Mouse (Mus musculus): ENCODE results near the gene Rilpl1. TPM values are rescaled to one million over a fixed set of nuclear protein-coding genes. Genes with fewer than 3 reads are reported as not detected.
"Not testable (repeated sequence)": the region's sequence is repeated elsewhere in the genome, so short reads cannot be mapped to it uniquely, and the experiment has no call there.

Gene Rilpl1
- polyA plus RNA-seq, 1 experiment from 2014 or later, result 8.6 TPM

- Histone ChIP-seq H3K4me1 (ENCODE audit: control insufficient read depth, insufficient read depth, low read length) (no peaks in the 10 kb centered on the region), H3K4me2 (ENCODE audit: low read depth, low read length) (no peak overlapping the region), H3K9me3 (ENCODE audit: control insufficient read depth, low read length) (no peaks in the 10 kb centered on the region), H3K27ac (ENCODE audit: low read length) (no peak overlapping the region), H3K36me3 (ENCODE audit: control insufficient read depth, insufficient read depth, low read length) (0 out of 2 replicates have a peak, but pooled peaks cover 14% of the 10 kb centered on the region), H3K4me3 (ENCODE audit: low read length) (no peak overlapping the region), H3K27me3 (replicated peaks; ENCODE audit: control insufficient read depth, insufficient read depth, low read length) (no peaks in the 10 kb centered on the region), H3K9ac (ENCODE audit: low read depth, low read length) (no peak overlapping the region)
- no peak for ATAC-seq
- 90% methylated on average over 6 of the region's 6 CpGs for WGBS
Measured at GRCm38 (mm10) chr5:124469486-124469885, 61.7 kb downstream of the Rilpl1 start.

GRCm38 (mm10) chr5:124468365-124468764, 62.8 kb downstream of the Rilpl1 start:
- Histone ChIP-seq H3K4me2 (ENCODE audit: low read depth, low read length) (no peak overlapping the region), H3K9me3 (ENCODE audit: control insufficient read depth, low read length) (no peaks in the 10 kb centered on the region), H3K4me3 (ENCODE audit: low read length) (no peak overlapping the region), H3K27me3 (replicated peaks; ENCODE audit: control insufficient read depth, insufficient read depth, low read length) (no peaks in the 10 kb centered on the region), H3K9ac (ENCODE audit: low read depth, low read length) (no peak overlapping the region), H3K27ac (ENCODE audit: low read length) (no peak overlapping the region), H3K36me3 (ENCODE audit: control insufficient read depth, insufficient read depth, low read length) (0 out of 2 replicates have a peak, but pooled peaks cover 11% of the 10 kb centered on the region), H3K4me1 (ENCODE audit: control insufficient read depth, insufficient read depth, low read length) (no peaks in the 10 kb centered on the region)
- ATAC-seq, result no peak
- WGBS, result 90% methylated on average over 7 of the region's 7 CpGs

- Histone ChIP-seq H3K9me3 (ENCODE audit: control insufficient read depth, low read length) (no peaks in the 10 kb centered on the region), H3K4me2 (ENCODE audit: low read depth, low read length) (no peak overlapping the region), H3K27ac (ENCODE audit: low read length) (no peak overlapping the region), H3K27me3 (replicated peaks; ENCODE audit: control insufficient read depth, insufficient read depth, low read length) (no peaks in the 10 kb centered on the region), H3K36me3 (ENCODE audit: control insufficient read depth, insufficient read depth, low read length) (0 out of 2 replicates have a peak, but pooled peaks cover 11% of the 10 kb centered on the region), H3K4me3 (ENCODE audit: low read length) (no peak overlapping the region), H3K4me1 (ENCODE audit: control insufficient read depth, insufficient read depth, low read length) (no peaks in the 10 kb centered on the region), H3K9ac (ENCODE audit: low read depth, low read length) (no peak overlapping the region)
- no peak for ATAC-seq
- WGBS, result 81% methylated on average over 1 of the region's 1 CpGs
Measured at GRCm38 (mm10) chr5:124467766-124468165, 63.4 kb downstream of the Rilpl1 start.

GRCm38 (mm10) chr5:124464905-124465304, 66.3 kb downstream of the Rilpl1 start:
- no peak overlapping the region for H3K4me3 ChIP-seq (ENCODE audit: low read length)
- H3K4me1 ChIP-seq (ENCODE audit: control insufficient read depth, insufficient read depth, low read length), result no peaks in the 10 kb centered on the region
- no peak for ATAC-seq
- H3K4me2 ChIP-seq (ENCODE audit: low read depth, low read length), result no peak overlapping the region
- H3K36me3 ChIP-seq (ENCODE audit: control insufficient read depth, insufficient read depth, low read length), result peaks cover 17% of the 10 kb centered on the region; the same call in 1 of the 2 replicates
- no peaks in the 10 kb centered on the region for H3K27me3 ChIP-seq (replicated peaks; ENCODE audit: control insufficient read depth, insufficient read depth, low read length)
- H3K9me3 ChIP-seq (ENCODE audit: control insufficient read depth, low read length), result no peaks in the 10 kb centered on the region
- H3K27ac ChIP-seq (ENCODE audit: low read length), result no peak overlapping the region
- no peak overlapping the region for H3K9ac ChIP-seq (ENCODE audit: low read depth, low read length)

GRCm38 (mm10) chr5:124463462-124463861, 67.7 kb downstream of the Rilpl1 start:
- H3K4me2 ChIP-seq (ENCODE audit: low read depth, low read length), result no peak overlapping the region
- no peaks in the 10 kb centered on the region for H3K4me1 ChIP-seq (ENCODE audit: control insufficient read depth, insufficient read depth, low read length)
- no peak overlapping the region for H3K27ac ChIP-seq (ENCODE audit: low read length)
- H3K36me3 ChIP-seq (ENCODE audit: control insufficient read depth, insufficient read depth, low read length), result peaks cover 17% of the 10 kb centered on the region; the same call in 1 of the 2 replicates
- 81% methylated on average over 5 of the region's 5 CpGs for WGBS
- no peaks in the 10 kb centered on the region for H3K9me3 ChIP-seq (ENCODE audit: control insufficient read depth, low read length)
- H3K9ac ChIP-seq (ENCODE audit: low read depth, low read length), result no peak overlapping the region
- ATAC-seq, result no peak
- no peak overlapping the region for H3K4me3 ChIP-seq (ENCODE audit: low read length)
- H3K27me3 ChIP-seq (replicated peaks; ENCODE audit: control insufficient read depth, insufficient read depth, low read length), result no peaks in the 10 kb centered on the region

- ATAC-seq, result peak; percentile 31; the same call in 1 of the 2 replicates
- H3K36me3 ChIP-seq (ENCODE audit: control insufficient read depth, insufficient read depth, low read length), result peaks cover 22% of the 10 kb centered on the region; the same call in 1 of the 2 replicates
- H3K4me2 ChIP-seq (ENCODE audit: low read depth, low read length), result no peak overlapping the region
- no peak overlapping the region for H3K9ac ChIP-seq (ENCODE audit: low read depth, low read length)
- no peak overlapping the region for H3K27ac ChIP-seq (ENCODE audit: low read length)
- H3K4me3 ChIP-seq (ENCODE audit: low read length), result no peak overlapping the region
- no peaks in the 10 kb centered on the region for H3K4me1 ChIP-seq (ENCODE audit: control insufficient read depth, insufficient read depth, low read length)
- 85% methylated on average over 8 of the region's 8 CpGs for WGBS
- no peaks in the 10 kb centered on the region for H3K9me3 ChIP-seq (ENCODE audit: control insufficient read depth, low read length)
- no peaks in the 10 kb centered on the region for H3K27me3 ChIP-seq (replicated peaks; ENCODE audit: control insufficient read depth, insufficient read depth, low read length)
Measured at GRCm38 (mm10) chr5:124462297-124463025, 68.7 kb downstream of the Rilpl1 start.

GRCm38 (mm10) chr5:124460922-124461321, 70.3 kb downstream of the Rilpl1 start:
- not testable (repeated sequence) for H3K27me3 ChIP-seq (replicated peaks; ENCODE audit: control insufficient read depth, insufficient read depth, low read length); H3K9me3 ChIP-seq (ENCODE audit: control insufficient read depth, low read length); ATAC-seq; H3K4me1 ChIP-seq (ENCODE audit: control insufficient read depth, insufficient read depth, low read length); H3K4me2 ChIP-seq (ENCODE audit: low read depth, low read length); H3K27ac ChIP-seq (ENCODE audit: low read length); H3K4me3 ChIP-seq (ENCODE audit: low read length); H3K9ac ChIP-seq (ENCODE audit: low read depth, low read length)
- 88% methylated on average over 14 of the region's 14 CpGs for WGBS
- H3K36me3 ChIP-seq (ENCODE audit: control insufficient read depth, insufficient read depth, low read length), result peaks cover 22% of the 10 kb centered on the region; the same call in 1 of the 2 replicates

GRCm38 (mm10) chr5:124456762-124457161, 74.4 kb downstream of the Rilpl1 start:
- 94% methylated on average over 6 of the region's 6 CpGs for WGBS
- H3K4me2 ChIP-seq (ENCODE audit: low read depth, low read length), result no peak overlapping the region
- no peak for ATAC-seq
- H3K9me3 ChIP-seq (ENCODE audit: control insufficient read depth, low read length), result no peaks in the 10 kb centered on the region
- peaks cover 10% of the 10 kb centered on the region; the same call in 1 of the 2 replicates for H3K4me1 ChIP-seq (ENCODE audit: control insufficient read depth, insufficient read depth, low read length)
- H3K4me3 ChIP-seq (ENCODE audit: low read length), result no peak overlapping the region
- H3K9ac ChIP-seq (ENCODE audit: low read depth, low read length), result no peak overlapping the region
- H3K36me3 ChIP-seq (ENCODE audit: control insufficient read depth, insufficient read depth, low read length), result peaks cover 29% of the 10 kb centered on the region
- no peaks in the 10 kb centered on the region for H3K27me3 ChIP-seq (replicated peaks; ENCODE audit: control insufficient read depth, insufficient read depth, low read length)
- no peak overlapping the region for H3K27ac ChIP-seq (ENCODE audit: low read length)

GRCm38 (mm10) chr5:124454082-124454419, 77.1 kb downstream of the Rilpl1 start:
- H3K4me2 ChIP-seq (ENCODE audit: low read depth, low read length), result no peak overlapping the region
- H3K27ac ChIP-seq (ENCODE audit: low read length), result peak overlapping the region; percentile 13; the same call in 1 of the 2 replicates

More at GRCm38 (mm10) chr5:124454082-124454419, 77.1 kb downstream of the Rilpl1 start:
- 75% methylated on average over 1 of the region's 1 CpGs for WGBS
- no peak overlapping the region for H3K4me3 ChIP-seq (ENCODE audit: low read length)
- H3K27me3 ChIP-seq (replicated peaks; ENCODE audit: control insufficient read depth, insufficient read depth, low read length), result no peaks in the 10 kb centered on the region
- ATAC-seq, result no peak
- H3K9me3 ChIP-seq (ENCODE audit: control insufficient read depth, low read length), result no peaks in the 10 kb centered on the region
- peak overlapping the region; percentile 17; the same call in 1 of the 2 replicates for H3K9ac ChIP-seq (ENCODE audit: low read depth, low read length)
- H3K4me1 ChIP-seq (ENCODE audit: control insufficient read depth, insufficient read depth, low read length), result peaks cover 24% of the 10 kb centered on the region; the same call in 1 of the 2 replicates
- H3K36me3 ChIP-seq (ENCODE audit: control insufficient read depth, insufficient read depth, low read length), result peaks cover 28% of the 10 kb centered on the region
